Mouse (Mus musculus) kidney, adult 2 months (tissue): Measurements from ENCODE around the gene Scin. TPM values are rescaled to one million over a fixed set of nuclear protein-coding genes. Genes with fewer than 3 reads are reported as not detected.

Experiments
- DNase-seq: peaks from one replicate; pipeline ENCODE4 v3.0.0; 2021
- H3K27ac ChIP-seq: fragments of 200-500 bp; 2 replicates; pipeline ENCODE4 v1.5.1; 2012; ENCODE audit warnings: low read depth, low read length, control low read depth, inconsistent platforms; ENCODE audit not compliant: insufficient read depth
- H3K27me3 ChIP-seq: fragments of 200-500 bp; replicated peaks from 2 replicates; pipeline ENCODE4 v1.6.1; 2012; ENCODE audit warnings: mild to moderate bottlenecking, moderate library complexity, low read length, inconsistent platforms; ENCODE audit not compliant: control insufficient read depth, insufficient read depth
- H3K36me3 ChIP-seq: fragments of 200-500 bp; 2 replicates; pipeline ENCODE4 v1.6.1; 2012; ENCODE audit warnings: mild to moderate bottlenecking, moderate library complexity, low read length, inconsistent platforms; ENCODE audit not compliant: control insufficient read depth, insufficient read depth
- H3K4me1 ChIP-seq: fragments of 200-500 bp; 2 replicates; pipeline ENCODE4 v1.6.1; 2011; ENCODE audit warnings: low read length; ENCODE audit not compliant: control insufficient read depth, insufficient read depth
- H3K4me3 ChIP-seq: fragments of 200-500 bp; 2 replicates; pipeline ENCODE4 v1.5.1; 2011; ENCODE audit warnings: mild to moderate bottlenecking, low read depth, low read length, control low read depth; ENCODE audit not compliant: insufficient read depth
- CTCF ChIP-seq: fragments of 200-500 bp; conservative IDR thresholded peaks from 2 replicates; pipeline ENCODE4 v1.5.1; 2011; ENCODE audit warnings: low read depth, mild to moderate bottlenecking, control low read depth, low read length, moderate library complexity, mixed read lengths; ENCODE audit not compliant: insufficient read depth, insufficient read length
- POLR2A ChIP-seq: fragments of 200-500 bp; IDR thresholded peaks from one replicate; pipeline ENCODE4 v1.6.1; 2011; ENCODE audit warnings: low read depth, low read length, control low read depth
- WGBS: fragments of 180-500 bp; shearing (Covaris S2); methylation state at CpG from one replicate; pipeline ENCODE4 v1.1.7; 2018; 5-methylcytosine and 5-hydroxymethylcytosine counted together
- polyA plus RNA-seq: library from polyadenylated mRNA; depleted of rRNA; stranded (reverse); fragments of >200 nt; gene quantifications from 2 replicates; pipeline ENCODE4 v1.2.3, GENCODE M21; 2012

The Scin gene
- polyA plus RNA-seq, 1 experiment = 37.1 TPM

- 51% methylated on average over 11 of the region's 11 CpGs for WGBS
- no peak overlapping the region for H3K27ac ChIP-seq
- no peaks in the 10 kb centered on the region; the same call in 1 of the 2 replicates for H3K4me1 ChIP-seq
- H3K4me3 ChIP-seq = peak overlapping the region; percentile 19; the same call in 1 of the 2 replicates
- TF ChIP-seq CTCF (no peak), POLR2A (no peak)
- H3K27me3 ChIP-seq = no peaks in the 10 kb centered on the region; the same call in 1 of the 2 replicates
- DNase-seq = peak; percentile 15
- H3K36me3 ChIP-seq = no peaks in the 10 kb centered on the region
Observed at GRCm38 (mm10) chr12:40134529-40134928, 501 bp upstream of the Scin start.

GRCm38 (mm10) chr12:40133194-40133572 lies 845 bp downstream of the Scin start:
- H3K36me3 ChIP-seq = no peaks in the 10 kb centered on the region
- no peak for DNase-seq
- no peaks in the 10 kb centered on the region; the same call in 1 of the 2 replicates for H3K27me3 ChIP-seq
- peak overlapping the region; percentile 55 for H3K4me3 ChIP-seq
- 20% methylated on average over 10 of the region's 10 CpGs for WGBS
- TF ChIP-seq CTCF (no peak), POLR2A (no peak)
- no peaks in the 10 kb centered on the region for H3K4me1 ChIP-seq
- peak overlapping the region; percentile 64; the same call in 1 of the 2 replicates for H3K27ac ChIP-seq

DNA sequence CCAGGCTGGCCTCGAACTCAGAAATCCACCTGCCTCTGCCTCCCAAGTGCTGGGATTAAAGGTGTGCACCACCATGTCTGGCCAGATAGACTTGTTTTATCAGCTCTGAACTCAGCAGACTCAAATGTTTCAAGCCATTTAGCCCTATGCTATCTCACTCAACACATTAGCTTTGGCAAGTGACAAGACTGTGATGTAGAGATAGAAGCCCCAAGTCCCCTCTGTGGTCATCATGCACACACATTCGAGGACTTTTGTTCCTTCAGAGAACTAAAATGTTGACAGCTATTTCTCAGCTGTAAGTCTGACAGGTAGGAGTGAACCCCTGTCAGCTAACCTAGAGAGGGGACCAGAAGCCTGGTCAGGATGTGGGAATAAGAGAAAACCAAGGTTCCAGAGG lies 15.2 kb downstream of the Scin start:
- 65% methylated on average over 2 of the region's 2 CpGs for WGBS
- no peaks in the 10 kb centered on the region; the same call in 1 of the 2 replicates for H3K36me3 ChIP-seq
- no peak for TF ChIP-seq POLR2A
- TF ChIP-seq CTCF = no peak
- peaks cover 9% of the 10 kb centered on the region; the same call in 1 of the 2 replicates for H3K4me1 ChIP-seq
- no peak for DNase-seq
- H3K27me3 ChIP-seq = no peaks in the 10 kb centered on the region
- H3K27ac ChIP-seq = peak overlapping the region; percentile 60
- H3K4me3 ChIP-seq = no peak overlapping the region

- Histone ChIP-seq H3K4me1 (peaks cover 9% of the 10 kb centered on the region; the same call in 1 of the 2 replicates), H3K27me3 (no peaks in the 10 kb centered on the region), H3K36me3 (no peaks in the 10 kb centered on the region; the same call in 1 of the 2 replicates), H3K4me3 (no peak overlapping the region), H3K27ac (peak overlapping the region; percentile 84)
- TF ChIP-seq CTCF (no peak), POLR2A (no peak)
- WGBS = 45% methylated on average over 6 of the region's 6 CpGs
- peak; percentile 70 for DNase-seq
Observed at GRCm38 (mm10) chr12:40117045-40117444, 17.0 kb downstream of the Scin start.

GRCm38 (mm10) chr12:40116214-40116613 lies 17.8 kb downstream of the Scin start:
- H3K27me3 ChIP-seq = no peaks in the 10 kb centered on the region
- H3K4me3 ChIP-seq = no peak overlapping the region
- TF ChIP-seq POLR2A = no peak
- peaks cover 9% of the 10 kb centered on the region; the same call in 1 of the 2 replicates for H3K4me1 ChIP-seq
- peak overlapping the region; percentile 47; the same call in 1 of the 2 replicates for H3K27ac ChIP-seq
- H3K36me3 ChIP-seq = no peaks in the 10 kb centered on the region; the same call in 1 of the 2 replicates
- WGBS = 83% methylated on average over 5 of the region's 5 CpGs
- no peak for DNase-seq

- Histone ChIP-seq H3K4me3 (no peak overlapping the region), H3K27ac (peak overlapping the region; percentile 52), H3K36me3 (no peaks in the 10 kb centered on the region; the same call in 1 of the 2 replicates), H3K4me1 (peaks cover 9% of the 10 kb centered on the region; the same call in 1 of the 2 replicates), H3K27me3 (no peaks in the 10 kb centered on the region)
- no peak for DNase-seq
- TF ChIP-seq POLR2A = no peak
- 61% methylated on average over 4 of the region's 4 CpGs for WGBS
Observed at GRCm38 (mm10) chr12:40114883-40115282, 19.1 kb downstream of the Scin start.

GRCm38 (mm10) chr12:40114020-40114419 lies 20.0 kb downstream of the Scin start:
- Histone ChIP-seq H3K27me3 (no peaks in the 10 kb centered on the region), H3K27ac (no peak overlapping the region), H3K4me1 (peaks cover 8% of the 10 kb centered on the region; the same call in 1 of the 2 replicates), H3K4me3 (no peak overlapping the region), H3K36me3 (no peaks in the 10 kb centered on the region; the same call in 1 of the 2 replicates)
- no peak for DNase-seq
- 91% methylated on average over 3 of the region's 3 CpGs for WGBS
- TF ChIP-seq CTCF (no peak), POLR2A (no peak)

GRCm38 (mm10) chr12:40113605-40114004 lies 20.4 kb downstream of the Scin start:
- no peak for DNase-seq
- Histone ChIP-seq H3K27ac (no peak overlapping the region), H3K4me1 (peaks cover 5% of the 10 kb centered on the region; the same call in 1 of the 2 replicates), H3K4me3 (no peak overlapping the region), H3K27me3 (no peaks in the 10 kb centered on the region), H3K36me3 (no peaks in the 10 kb centered on the region)
- TF ChIP-seq CTCF = no peak
- no peak for TF ChIP-seq POLR2A
- WGBS = 81% methylated on average over 2 of the region's 2 CpGs
